Mouse (Mus musculus) cerebellum, postnatal 25 days (tissue): ENCODE results near the gene Jag1.

Experiments
- DNase-seq, 2 experiments: peaks; one replicate each; pipeline ENCODE4 v3.0.0; 2021; ENCODE audit warnings: mixed read lengths in 2 of 2

Jag1 gene

DNA sequence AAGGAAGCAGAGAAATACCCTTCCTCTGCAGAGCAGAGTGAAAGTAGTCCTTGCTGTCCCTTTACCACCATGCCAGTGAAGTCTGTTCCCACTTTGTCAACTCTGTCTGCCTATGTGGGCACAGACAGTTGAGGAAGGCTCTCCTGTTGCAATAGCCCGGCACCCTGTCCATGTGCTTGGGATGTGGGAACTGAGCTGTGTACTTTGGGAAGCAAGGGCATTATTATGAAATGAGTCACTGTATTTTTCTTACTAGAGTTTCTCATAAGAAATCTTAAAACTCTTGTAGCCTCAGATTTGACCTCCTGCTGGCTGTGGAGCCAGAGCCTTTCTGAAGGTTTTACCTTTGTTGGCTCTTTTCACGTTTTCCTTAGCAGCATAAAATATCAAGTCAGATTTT is 67.1 kb downstream of the Jag1 start:
- DNase-seq, result no peak

DNA sequence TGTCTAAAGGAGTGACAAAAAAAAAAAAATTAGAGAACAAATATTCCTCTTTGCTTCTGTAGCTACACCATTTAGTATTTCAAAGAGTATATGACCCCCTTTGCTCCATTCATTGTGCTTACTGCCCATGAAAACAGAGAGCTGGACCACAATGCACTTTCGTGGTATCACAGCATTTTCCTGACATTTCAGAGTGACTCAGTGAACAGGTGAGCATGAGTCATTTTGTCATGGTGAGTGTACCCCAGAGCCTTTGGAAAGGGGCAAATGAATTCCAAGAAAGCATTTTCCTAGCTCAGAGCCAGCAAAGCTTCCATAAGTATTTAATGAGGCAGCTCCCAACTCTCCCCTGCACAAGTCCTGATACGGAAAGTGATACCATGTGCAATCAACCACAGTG is 72.3 kb downstream of the Jag1 start:
- DNase-seq, result no peak
